Mouse (Mus musculus) midbrain, embryonic 10.5 days (tissue): Measurements from ENCODE around the gene 9130230L23Rik. TPM values are rescaled to one million over a fixed set of nuclear protein-coding genes. Genes with fewer than 3 reads are reported as not detected.

Experiments
- DNase-seq: peaks from one replicate; pipeline ENCODE4 v3.0.0-alpha.2; 2017; ENCODE audit warnings: low spot score
- H3K27ac ChIP-seq: fragments of 300-500 bp; sonication (generic); replicated peaks from 2 replicates; pipeline ENCODE4 v1.5.1; 2016; ENCODE audit warnings: mild to moderate bottlenecking
- H3K27me3 ChIP-seq: fragments of 300-500 bp; sonication (generic); 2 replicates; pipeline ENCODE4 v1.6.1; 2016; ENCODE audit warnings: low read depth, mild to moderate bottlenecking; ENCODE audit not compliant: poor library complexity, severe bottlenecking
- H3K36me3 ChIP-seq: fragments of 300-500 bp; sonication (generic); 2 replicates; pipeline ENCODE4 v1.6.1; 2016; ENCODE audit warnings: mild to moderate bottlenecking, moderate library complexity
- H3K4me1 ChIP-seq: fragments of 300-500 bp; sonication (generic); 2 replicates; pipeline ENCODE4 v1.6.1; 2016
- H3K4me3 ChIP-seq: fragments of 300-500 bp; sonication (generic); 2 replicates; pipeline ENCODE4 v1.5.1; 2016; ENCODE audit warnings: mild to moderate bottlenecking, moderate library complexity
- H3K9me3 ChIP-seq: fragments of 300-500 bp; sonication (generic); replicated peaks from 2 replicates; pipeline ENCODE4 v1.6.1; 2016; ENCODE audit warnings: mild to moderate bottlenecking
- WGBS: fragments of 180-500 bp; shearing (Covaris S2); methylation state at CpG from one replicate; pipeline ENCODE4 v1.1.7; 2016; 5-methylcytosine and 5-hydroxymethylcytosine counted together
- polyA plus RNA-seq: library from polyadenylated mRNA; unstranded; fragments of >200 nt; fragmentation: Nextera tagmentation; extraction: Ambion mirVana; gene quantifications from 2 replicates; pipeline ENCODE4 v1.2.1, GENCODE M21; 2016

9130230L23Rik gene
- polyA plus RNA-seq, 1 experiment from 2014 or later = not detected

DNA sequence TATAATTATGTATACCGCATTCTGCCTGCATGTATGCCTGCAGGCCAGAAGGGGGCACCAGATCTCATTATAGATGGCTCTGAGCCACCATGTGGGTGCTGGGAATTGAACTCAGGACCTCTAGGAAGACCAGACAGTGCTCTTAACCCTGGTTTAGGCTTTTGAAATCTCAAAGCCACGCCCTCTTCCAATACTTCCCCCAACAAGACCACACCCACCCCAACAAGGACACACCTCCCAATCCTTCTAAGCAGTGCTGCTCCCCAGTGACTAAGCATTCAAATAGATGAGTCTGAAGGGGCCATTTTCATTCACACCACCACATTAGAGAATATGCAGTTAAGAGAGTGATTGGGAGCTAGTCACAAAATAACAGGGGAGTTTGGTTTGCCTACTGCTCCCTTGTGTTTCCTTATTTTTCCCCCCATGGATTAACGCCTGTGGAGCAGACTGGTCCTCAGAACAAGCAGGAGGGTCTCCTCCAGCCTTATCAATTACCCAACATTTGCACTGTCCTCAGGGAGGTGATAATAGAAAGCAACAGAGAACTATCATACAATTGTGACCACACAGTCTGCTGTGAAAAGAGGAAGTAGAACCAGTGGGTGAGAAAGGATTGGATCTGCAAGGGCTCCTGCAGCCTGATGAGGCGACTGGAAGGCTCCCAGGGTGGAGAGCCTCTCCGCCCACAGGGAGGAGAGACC lies 44.0 kb downstream of the 9130230L23Rik start:
- Histone ChIP-seq H3K36me3 (no peaks in the 10 kb centered on the region), H3K4me3 (no peak overlapping the region), H3K4me1 (peaks cover 10% of the 10 kb centered on the region), H3K9me3 (no peaks in the 10 kb centered on the region), H3K27ac (no peak overlapping the region), H3K27me3 (no peaks in the 10 kb centered on the region)
- DNase-seq = no peak
- 78% methylated on average over 5 of the region's 5 CpGs for WGBS

DNA sequence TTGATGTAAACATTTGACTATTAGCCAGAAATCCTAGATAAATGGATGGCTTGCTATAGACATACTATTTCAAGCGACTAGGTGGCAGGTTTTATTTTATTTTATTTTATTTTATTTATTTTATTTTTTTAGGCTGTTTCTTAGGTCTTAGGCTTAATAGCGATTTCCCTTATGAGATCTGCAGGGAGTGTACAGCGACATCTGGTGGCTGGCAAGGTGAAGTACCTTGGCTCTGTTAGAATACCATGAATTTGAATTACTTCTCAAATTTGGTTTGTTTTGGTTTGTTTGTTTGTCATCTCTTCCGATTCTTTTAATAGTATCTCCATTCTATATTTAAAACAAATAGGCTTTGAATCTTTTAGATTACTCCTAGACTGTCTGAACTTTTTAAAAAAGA lies 45.5 kb downstream of the 9130230L23Rik start:
- peaks cover 13% of the 10 kb centered on the region for H3K4me1 ChIP-seq
- WGBS = 6% methylated on average over 4 of the region's 4 CpGs
- DNase-seq = peak; percentile 33
- no peak overlapping the region for H3K4me3 ChIP-seq
- no peaks in the 10 kb centered on the region for H3K27me3 ChIP-seq
- no peaks in the 10 kb centered on the region for H3K9me3 ChIP-seq
- H3K36me3 ChIP-seq = no peaks in the 10 kb centered on the region
- H3K27ac ChIP-seq = no peak overlapping the region

DNA sequence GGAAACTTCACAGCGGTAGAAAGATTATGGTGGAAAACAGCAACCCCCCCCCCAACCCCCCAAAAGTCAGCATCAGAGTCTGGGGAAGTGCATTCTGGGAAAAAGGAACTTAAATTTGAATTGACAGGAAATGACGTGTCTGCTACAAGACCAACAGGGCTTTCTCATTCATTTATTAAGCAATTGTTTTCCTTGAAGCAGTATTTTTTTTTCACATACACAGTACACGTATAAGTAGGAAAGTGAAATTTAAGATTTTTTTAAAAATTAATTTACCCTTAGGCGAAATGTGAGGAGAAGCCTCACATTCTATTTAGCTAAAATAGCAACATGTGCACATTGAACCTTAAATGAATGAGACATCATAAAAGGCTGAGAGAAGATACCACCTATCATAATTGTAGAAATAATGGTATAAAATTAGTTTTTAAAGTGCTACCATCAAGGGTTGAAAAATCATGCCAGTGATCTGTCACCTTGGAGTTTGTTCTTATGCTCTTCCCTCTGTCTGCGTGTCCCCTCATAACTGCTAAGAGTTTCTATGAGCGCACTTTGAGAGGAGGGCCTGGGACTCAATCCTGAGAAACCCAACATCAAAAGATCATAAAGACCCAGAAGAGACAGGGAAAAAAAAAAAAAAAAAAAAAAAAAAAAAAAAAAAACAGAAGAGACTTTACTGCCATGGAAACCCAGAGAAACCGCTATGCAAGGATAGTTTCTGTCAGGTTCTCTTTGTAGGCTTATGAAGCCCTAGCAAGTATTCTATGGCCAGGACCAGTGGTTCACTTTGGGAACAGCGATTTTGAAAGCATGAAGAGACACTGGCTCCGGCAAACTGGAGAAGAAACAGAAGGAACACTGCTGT lies 47.7 kb downstream of the 9130230L23Rik start:
- Histone ChIP-seq H3K9me3 (no peaks in the 10 kb centered on the region), H3K36me3 (no peaks in the 10 kb centered on the region), H3K4me1 (peaks cover 17% of the 10 kb centered on the region), H3K27me3 (no peaks in the 10 kb centered on the region), H3K4me3 (peak overlapping the region; percentile 47), H3K27ac (peak overlapping the region; percentile 75)
- 79% methylated on average over 9 of the region's 9 CpGs for WGBS
- no peak for DNase-seq

DNA sequence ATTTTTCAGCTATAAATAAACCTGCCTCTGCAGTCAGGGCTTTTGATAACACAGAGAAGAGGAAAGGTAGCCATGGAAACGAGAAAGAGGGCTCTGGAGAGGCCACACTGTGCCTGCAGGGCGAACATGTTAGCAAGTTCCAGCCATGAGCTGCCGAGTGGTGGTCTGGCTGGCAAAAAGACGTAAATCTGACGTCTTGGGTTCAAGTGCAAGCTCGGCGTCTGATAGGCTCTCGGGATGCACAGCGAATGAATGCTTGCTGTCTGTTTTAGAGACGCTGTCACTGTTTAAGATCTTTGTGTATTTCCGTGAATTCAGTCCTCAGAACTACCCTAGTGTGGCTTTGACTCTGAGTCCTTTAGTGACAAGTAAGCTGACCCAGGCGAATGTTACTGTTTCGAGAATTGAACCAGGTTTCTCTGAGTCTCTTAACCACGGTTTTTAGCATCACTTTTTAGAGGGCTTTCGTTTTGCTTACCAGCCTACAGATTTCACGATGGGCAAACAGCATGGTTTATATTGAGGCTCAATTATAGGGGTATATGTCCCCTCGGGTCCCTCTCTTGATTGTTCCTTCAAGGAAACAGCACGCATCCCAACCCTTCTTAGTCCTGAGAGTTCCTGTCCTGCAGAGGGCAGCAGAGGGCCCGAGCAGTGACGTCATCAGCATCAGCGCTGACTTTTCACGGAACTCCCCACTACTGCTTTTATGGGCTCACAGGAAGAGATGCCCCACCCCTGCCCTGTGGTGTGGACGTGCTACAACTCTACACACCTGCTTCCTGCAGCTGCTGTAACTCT lies 48.5 kb downstream of the 9130230L23Rik start:
- DNase-seq = peak; percentile 82
- Histone ChIP-seq H3K27me3 (no peaks in the 10 kb centered on the region), H3K36me3 (no peaks in the 10 kb centered on the region), H3K27ac (peak overlapping the region; percentile 75), H3K4me1 (peaks cover 25% of the 10 kb centered on the region), H3K4me3 (peak overlapping the region; percentile 47), H3K9me3 (no peaks in the 10 kb centered on the region)
- 48% methylated on average over 23 of the region's 23 CpGs for WGBS

DNA sequence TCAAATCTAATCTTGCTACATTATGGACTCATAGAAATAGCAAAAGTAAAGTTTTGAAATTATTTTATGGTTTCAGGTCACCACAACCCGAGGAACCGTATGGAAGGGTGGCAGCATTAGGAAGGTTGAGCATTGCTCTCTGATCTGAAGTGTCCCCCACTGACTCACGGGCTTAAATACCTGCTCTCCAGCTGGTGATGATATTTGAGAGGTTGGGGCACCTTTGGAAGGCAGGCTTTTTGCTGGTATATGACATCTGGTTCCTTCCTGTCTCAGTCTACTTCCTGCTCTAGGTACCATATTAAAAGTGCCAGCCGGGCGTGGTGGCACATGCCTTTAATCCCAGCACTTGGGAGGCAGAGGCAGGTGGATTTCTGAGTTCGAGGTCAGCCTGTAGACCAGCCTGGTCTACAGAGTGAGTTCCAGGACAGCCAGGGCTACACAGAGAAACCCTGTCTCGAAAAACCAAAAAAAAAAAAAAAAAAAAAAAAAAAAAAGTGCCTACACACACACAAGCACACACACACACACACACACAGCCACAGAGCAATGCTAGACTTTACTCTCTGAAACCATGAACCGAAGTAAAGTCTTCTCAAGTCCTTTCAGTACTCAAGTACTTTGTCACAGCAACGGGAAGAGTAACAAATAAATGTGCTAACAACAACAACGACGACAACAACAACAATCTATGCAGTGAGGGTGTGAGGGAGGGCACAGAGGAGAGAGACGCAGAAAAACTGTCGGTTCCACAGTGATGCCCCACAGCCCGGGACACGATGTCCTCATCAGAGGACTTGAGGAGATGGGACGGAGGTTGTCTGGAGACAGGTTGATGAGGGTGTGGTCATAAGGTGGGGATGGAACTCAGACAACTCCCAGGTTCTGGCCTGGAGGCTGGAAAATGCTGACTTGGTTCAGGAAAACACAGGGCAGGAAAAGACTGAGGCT lies 49.7 kb downstream of the 9130230L23Rik start:
- Histone ChIP-seq H3K4me1 (peaks cover 35% of the 10 kb centered on the region), H3K27me3 (no peaks in the 10 kb centered on the region), H3K27ac (peak overlapping the region; percentile 75), H3K9me3 (no peaks in the 10 kb centered on the region), H3K4me3 (no peak overlapping the region), H3K36me3 (no peaks in the 10 kb centered on the region)
- DNase-seq = no peak
- WGBS = 93% methylated on average over 15 of the region's 16 CpGs

DNA sequence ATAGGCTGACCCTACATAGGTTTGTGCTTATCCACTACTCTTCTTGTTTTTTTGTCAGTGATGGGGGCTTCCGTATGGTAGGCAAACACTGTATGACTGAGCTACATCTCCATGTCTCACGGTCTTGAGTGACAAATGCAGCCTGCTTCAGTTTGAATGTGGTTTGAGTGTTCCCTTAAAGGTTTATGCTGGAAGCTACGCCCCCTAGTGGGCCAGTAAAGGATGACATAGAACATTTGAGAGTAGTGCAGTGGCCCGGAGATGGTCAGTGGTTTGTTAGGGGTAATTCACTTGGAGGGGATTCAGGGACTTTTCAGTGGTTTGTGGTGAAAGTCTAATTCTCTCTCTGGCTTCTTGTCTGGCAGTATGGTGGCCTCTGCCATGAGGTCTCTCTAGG lies 52.6 kb downstream of the 9130230L23Rik start:
- Histone ChIP-seq H3K27ac (peak overlapping the region; percentile 96), H3K4me1 (peaks cover 38% of the 10 kb centered on the region), H3K4me3 (no peak overlapping the region), H3K36me3 (no peaks in the 10 kb centered on the region), H3K27me3 (no peaks in the 10 kb centered on the region), H3K9me3 (no peaks in the 10 kb centered on the region)
- 72% methylated on average over 4 of the region's 4 CpGs for WGBS
- DNase-seq = peak; percentile 20

DNA sequence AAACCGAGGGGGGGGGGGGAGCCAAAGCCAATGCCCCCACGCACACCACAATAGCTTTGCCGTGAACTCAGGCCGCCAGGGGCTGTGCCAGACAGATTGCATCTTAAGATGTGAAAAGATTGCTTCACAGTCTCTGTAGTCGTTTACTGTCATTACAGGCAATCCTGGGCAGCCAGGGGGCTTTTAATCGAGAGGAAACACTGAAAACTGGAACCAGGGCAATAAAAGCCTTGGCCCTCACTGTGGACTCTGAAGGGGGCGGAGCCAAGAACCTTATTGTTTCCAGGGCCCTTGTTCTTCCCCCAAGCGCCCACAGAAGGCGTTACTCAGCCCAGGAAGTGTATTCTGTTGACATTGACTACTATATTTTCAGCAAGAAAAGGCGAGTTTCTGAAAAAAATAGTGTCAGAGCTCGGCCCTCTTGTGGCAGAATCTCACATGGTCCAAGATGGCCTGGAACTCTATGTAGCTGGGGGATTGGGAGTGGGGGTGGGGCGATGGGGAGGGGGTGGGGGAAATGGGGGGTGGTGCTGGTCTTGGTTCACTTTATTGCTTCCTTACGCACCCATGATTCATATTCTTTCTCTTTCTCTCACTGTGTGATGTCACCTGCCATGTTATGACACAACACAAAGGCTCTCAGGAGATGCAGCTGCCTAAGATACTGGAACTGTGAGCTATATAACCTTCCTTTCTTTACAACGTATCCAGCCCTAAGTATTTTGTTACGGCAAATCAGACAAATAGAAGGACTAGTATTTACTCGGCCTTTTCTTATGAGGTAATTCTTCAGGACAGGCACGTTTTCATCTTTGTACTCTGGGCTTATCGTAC lies 53.2 kb downstream of the 9130230L23Rik start:
- peak overlapping the region; percentile 38 for H3K4me3 ChIP-seq
- no peaks in the 10 kb centered on the region for H3K27me3 ChIP-seq
- peaks cover 36% of the 10 kb centered on the region for H3K4me1 ChIP-seq
- WGBS = 56% methylated on average over 18 of the region's 18 CpGs
- peak; percentile 75 for DNase-seq
- H3K9me3 ChIP-seq = no peaks in the 10 kb centered on the region
- no peaks in the 10 kb centered on the region for H3K36me3 ChIP-seq
- H3K27ac ChIP-seq = peak overlapping the region; percentile 96

DNA sequence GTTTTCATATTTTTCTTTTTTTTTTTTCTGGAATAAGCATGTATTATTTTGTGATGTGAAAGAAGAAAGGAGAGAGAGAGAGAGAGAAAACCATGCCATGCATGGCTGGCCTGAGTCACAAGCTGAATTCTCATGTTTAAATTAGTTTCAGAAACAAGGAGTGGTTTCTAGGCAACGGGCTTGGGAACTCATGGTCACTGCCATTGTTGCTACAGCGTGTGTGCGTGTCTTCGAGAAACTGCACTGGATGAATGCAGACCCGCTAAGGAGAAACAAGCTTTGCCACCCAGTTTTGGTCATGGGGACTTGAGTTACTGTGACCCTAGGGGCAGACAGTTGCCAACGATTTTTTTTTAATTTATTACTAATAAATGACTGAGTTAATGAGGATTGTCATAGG lies 53.8 kb downstream of the 9130230L23Rik start:
- no peaks in the 10 kb centered on the region for H3K36me3 ChIP-seq
- no peaks in the 10 kb centered on the region for H3K9me3 ChIP-seq
- H3K4me3 ChIP-seq = peak overlapping the region; percentile 38
- 26% methylated on average over 6 of the region's 6 CpGs for WGBS
- DNase-seq = peak; percentile 78
- H3K27ac ChIP-seq = peak overlapping the region; percentile 96
- H3K27me3 ChIP-seq = no peaks in the 10 kb centered on the region
- H3K4me1 ChIP-seq = peaks cover 29% of the 10 kb centered on the region

DNA sequence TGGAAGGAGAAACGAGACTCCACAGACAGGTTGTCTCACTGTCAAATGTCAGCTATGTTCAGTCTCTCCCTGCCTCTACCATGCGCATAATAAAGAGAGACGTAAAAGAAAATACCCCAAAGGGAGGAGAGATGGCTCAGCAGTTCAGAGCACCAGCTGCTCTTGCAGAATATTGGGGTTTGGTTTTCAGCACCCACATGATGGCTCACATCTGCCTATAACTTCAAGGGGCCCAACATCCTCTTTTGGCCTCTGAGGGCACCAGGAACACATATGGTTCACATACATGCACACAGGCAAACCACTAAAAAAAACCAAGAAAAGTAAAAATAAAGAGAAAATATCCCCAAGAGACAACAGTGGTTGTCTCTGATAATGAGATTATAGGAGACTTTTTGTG lies 54.3 kb downstream of the 9130230L23Rik start:
- no peaks in the 10 kb centered on the region for H3K9me3 ChIP-seq
- DNase-seq = peak; percentile 28
- WGBS = 41% methylated on average over 3 of the region's 3 CpGs

DNA sequence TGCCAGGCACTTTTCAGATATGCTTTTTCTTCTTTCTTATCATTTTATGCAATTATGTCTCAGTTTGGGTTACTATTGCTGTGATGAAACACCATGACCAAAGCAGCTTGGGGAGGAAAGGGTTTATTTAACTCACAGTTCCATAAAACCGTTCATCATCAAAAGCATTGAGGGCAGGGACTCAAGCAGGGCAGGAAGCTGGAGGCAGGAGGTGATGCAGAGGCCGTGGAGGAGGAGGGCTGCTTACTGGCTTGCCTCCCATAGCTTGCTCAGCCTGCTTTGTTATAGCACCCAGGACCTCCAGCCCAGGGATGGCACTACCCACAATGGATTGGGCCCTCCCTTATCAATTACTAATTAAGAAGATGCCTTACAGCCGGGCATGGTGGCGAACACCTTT lies 62.9 kb downstream of the 9130230L23Rik start:
- 74% methylated on average over 4 of the region's 4 CpGs for WGBS
- Histone ChIP-seq H3K4me1 (peaks cover 3% of the 10 kb centered on the region; the same call in 1 of the 2 replicates), H3K9me3 (no peaks in the 10 kb centered on the region), H3K27ac (no peak overlapping the region), H3K4me3 (no peak overlapping the region), H3K27me3 (no peaks in the 10 kb centered on the region), H3K36me3 (no peaks in the 10 kb centered on the region)
- no peak for DNase-seq

More for the DNA sequence above, 54.3 kb downstream of the 9130230L23Rik start:
- Histone ChIP-seq H3K27me3 (no peaks in the 10 kb centered on the region), H3K4me3 (peak overlapping the region; percentile 22; the same call in 1 of the 2 replicates), H3K27ac (peak overlapping the region; percentile 96), H3K4me1 (peaks cover 25% of the 10 kb centered on the region), H3K36me3 (no peaks in the 10 kb centered on the region)
